In genomic region chr7:135629019-135629418, GRCm38 (mm10) we compare ENCODE assay signal across 24 mouse cellular contexts.
"Had no signal": no experiment of that assay in that cellular context is flagged by ENCODE, and none has a peak within 500 bp of the region (broad histone marks: within the 10 kb centered on the region; RNA-seq: fewer than 3 reads in every experiment).

No protein-coding gene starts in this region.

- H3K4me2 ChIP-seq: kidney, embryonic 15.5 days; limb, embryonic 12.5 days; limb, embryonic 15.5 days; liver, embryonic 11.5 days; midbrain, embryonic 12.5 days; midbrain, embryonic 15.5 days; neural tube, embryonic 12.5 days; neural tube, embryonic 15.5 days had no signal

- H3K36me3 ChIP-seq: kidney, embryonic 15.5 days; limb, embryonic 12.5 days; limb, embryonic 15.5 days; midbrain, embryonic 12.5 days; midbrain, embryonic 15.5 days; neural tube, embryonic 12.5 days; neural tube, embryonic 15.5 days had no signal

- H3K27me3 ChIP-seq: limb, embryonic 15.5 days; midbrain, embryonic 12.5 days; midbrain, embryonic 15.5 days; neural tube, embryonic 12.5 days; neural tube, embryonic 15.5 days had no signal

- H3K4me1 ChIP-seq: kidney, embryonic 15.5 days; midbrain, embryonic 15.5 days; neural tube, embryonic 12.5 days had no signal

- DNase-seq: kidney, adult 11 months; kidney, adult 8-10 months; kidney, postnatal 10 days; kidney, postnatal 36 days; layer of hippocampus, postnatal 36 days; left cerebral cortex, postnatal 4 days; liver, postnatal 0 days; right cerebral cortex, adult 18-20 months; right cerebral cortex, postnatal 14 days; right cerebral cortex, postnatal 4 days; thymus, adult 2 months; thymus, postnatal 14 days had no signal

- H3K9me3 ChIP-seq: limb, embryonic 15.5 days; neural tube, embryonic 15.5 days had no signal

- ATAC-seq: liver, postnatal 0 days; lung, postnatal 0 days; midbrain, embryonic 15.5 days had no signal

- H3K27ac ChIP-seq: kidney, embryonic 15.5 days; limb, embryonic 12.5 days; limb, embryonic 15.5 days; liver, embryonic 14.5 days; macrophage; midbrain, embryonic 12.5 days; midbrain, embryonic 15.5 days; neural tube, embryonic 12.5 days; neural tube, embryonic 15.5 days; stomach, postnatal 0 days had no signal

- H3K9ac ChIP-seq: kidney, embryonic 15.5 days; limb, embryonic 12.5 days; limb, embryonic 15.5 days; liver, embryonic 14.5 days; liver, postnatal 0 days; midbrain, embryonic 12.5 days; midbrain, embryonic 15.5 days; neural tube, embryonic 12.5 days; neural tube, embryonic 15.5 days had no signal

- H3K4me3 ChIP-seq: kidney, embryonic 15.5 days; limb, embryonic 12.5 days; limb, embryonic 15.5 days; midbrain, embryonic 12.5 days; midbrain, embryonic 15.5 days; neural tube, embryonic 12.5 days; neural tube, embryonic 15.5 days had no signal
